Mouse (Mus musculus) bone marrow macrophage, adult 2 months (primary cell): Measurements from ENCODE around the gene Arid4a.
A peak's percentile ranks its signal among the peaks of the same experiment; 100 is the strongest.

Experiments
- CTCF ChIP-seq: IDR thresholded peaks from 2 replicates; pipeline ENCODE4 v1.5.1; 2012; ENCODE audit warnings: low read depth, mild to moderate bottlenecking, low read length, moderate library complexity
- POLR2A ChIP-seq: IDR thresholded peaks from 2 replicates; pipeline ENCODE4 v1.6.1; 2012; ENCODE audit warnings: mild to moderate bottlenecking, low read depth, low read length, borderline replicate concordance

GRCm38 (mm10) chr12:70969485-70970184, 46.2 kb upstream of the Arid4a start:
- peak; percentile 24; the same call in 1 of the 2 replicates for TF ChIP-seq CTCF
- TF ChIP-seq POLR2A: no peak
